Mouse (Mus musculus): ENCODE measurements around the gene Cacna1f.

GRCm38 (mm10) chrX:7658031-7658784 is 51.3 kb downstream of the Cacna1f start:
- TF ChIP-seq CTCF (IDR thresholded peaks at IDR 0.05; ENCODE audit: control insufficient read depth, insufficient read depth, low read length) (no peak), POLR2A (IDR thresholded peaks at IDR 0.05; ENCODE audit: borderline replicate concordance, control insufficient read depth, low read depth, low read length) (no peak)

Measured in bone marrow, adult 2 months (tissue).